Mouse (Mus musculus) MEL (cell line): ENCODE results near the gene Traf3.

Source experiments
- CTCF ChIP-seq, 3 experiments: IDR thresholded peaks in 2 of 3; conservative IDR thresholded peaks in 1 of 3; 2 replicates each; pipeline ENCODE4 v1.5.1; 2011 to 2012; ENCODE audit warnings: low read length in 3 of 3, low read depth in 2 of 3, mild to moderate bottlenecking in 2 of 3, improper control_type of control experiment in 1 of 3, inconsistent platforms in 1 of 3, mixed read lengths in 1 of 3, moderate library complexity in 1 of 3; ENCODE audit not compliant: control insufficient read depth in 1 of 3, insufficient read depth in 1 of 3, poor library complexity in 1 of 3, severe bottlenecking in 1 of 3
- E2F4 ChIP-seq: IDR thresholded peaks from 2 replicates; pipeline ENCODE4 v1.6.1; 2011; ENCODE audit warnings: low read depth, low read length, improper control_type of control experiment, borderline replicate concordance
- EP300 ChIP-seq, 2 experiments: IDR thresholded peaks; 2 replicates each; pipeline ENCODE4 v1.6.1; 2011; ENCODE audit warnings: improper control_type of control experiment in 2 of 2, low read length in 2 of 2, low read depth in 1 of 2, mild to moderate bottlenecking in 1 of 2
- ETS1 ChIP-seq: IDR thresholded peaks from 2 replicates; pipeline ENCODE4 v1.6.1; 2012; ENCODE audit warnings: low read depth, mild to moderate bottlenecking, inconsistent platforms, low read length, improper control_type of control experiment, moderate library complexity
- KAT2A ChIP-seq: conservative IDR thresholded peaks from 2 replicates; pipeline ENCODE4 v1.6.1; 2012; ENCODE audit warnings: low read depth, low read length, improper control_type of control experiment, inconsistent platforms
- MAX ChIP-seq: IDR thresholded peaks from 2 replicates; pipeline ENCODE4 v1.6.1; 2011; ENCODE audit warnings: low read length, improper control_type of control experiment
- MEF2A ChIP-seq: IDR thresholded peaks from 2 replicates; pipeline ENCODE4 v1.6.1; 2014; ENCODE audit warnings: low read depth, mild to moderate bottlenecking, inconsistent platforms, low read length, improper control_type of control experiment; ENCODE audit not compliant: poor library complexity, insufficient replicate concordance, severe bottlenecking; ENCODE audit errors: extremely low read depth
- NRF1 ChIP-seq: IDR thresholded peaks from 2 replicates; pipeline ENCODE4 v1.6.1; 2014; ENCODE audit warnings: low read depth, mild to moderate bottlenecking, inconsistent platforms, low read length, improper control_type of control experiment, moderate library complexity; ENCODE audit not compliant: poor library complexity, insufficient read depth, severe bottlenecking
- POLR2A ChIP-seq, 2 experiments: IDR thresholded peaks; 2 replicates each; pipeline ENCODE4 v1.6.1; 2011 to 2012; ENCODE audit warnings: low read length in 2 of 2, mild to moderate bottlenecking in 2 of 2, control low read depth in 1 of 2, improper control_type of control experiment in 1 of 2, low read depth in 1 of 2, moderate library complexity in 1 of 2; ENCODE audit not compliant: control insufficient read depth in 1 of 2, insufficient read depth in 1 of 2, poor library complexity in 1 of 2
- POLR2AphosphoS2 ChIP-seq: IDR thresholded peaks from 2 replicates; pipeline ENCODE4 v1.6.1; 2011; ENCODE audit warnings: low read length, improper control_type of control experiment
- POLR2AphosphoS5 ChIP-seq: IDR thresholded peaks from 2 replicates; pipeline ENCODE4 v1.6.1; 2012; ENCODE audit warnings: low read depth, borderline replicate concordance, mild to moderate bottlenecking, inconsistent platforms, low read length, moderate library complexity, mixed read lengths
- TCF12 ChIP-seq: IDR thresholded peaks from 2 replicates; pipeline ENCODE4 v1.6.1; 2014; ENCODE audit warnings: low read depth, mild to moderate bottlenecking, inconsistent platforms, low read length, improper control_type of control experiment, moderate library complexity
- USF1 ChIP-seq: IDR thresholded peaks from 2 replicates; pipeline ENCODE4 v1.6.1; 2014; ENCODE audit warnings: low read depth, mild to moderate bottlenecking, inconsistent platforms, low read length, improper control_type of control experiment, moderate library complexity
- ZC3H11A ChIP-seq: IDR thresholded peaks from 2 replicates; pipeline ENCODE4 v1.6.1; 2012; ENCODE audit warnings: low read depth, mild to moderate bottlenecking, inconsistent platforms, low read length, improper control_type of control experiment

GRCm38 (mm10) chr12:111161943-111162311, 4.2 kb upstream of the Traf3 start:
- TF ChIP-seq CTCF (IDR thresholded peaks at IDR 0.05 in 2 of 3, conservative IDR thresholded peaks at IDR 0.05 in 1 of 3; ENCODE audit: control insufficient read depth in 1 of 3, insufficient read depth in 1 of 3, low read depth in 2 of 3, low read length in 3 of 3, poor library complexity in 1 of 3, severe bottlenecking in 1 of 3) (no peak), EP300 (IDR thresholded peaks at IDR 0.05; ENCODE audit: low read depth in 1 of 2, low read length in 2 of 2) (no peak), POLR2A (IDR thresholded peaks at IDR 0.05; ENCODE audit: control insufficient read depth in 1 of 2, insufficient read depth in 1 of 2, low read depth in 1 of 2, low read length in 2 of 2, poor library complexity in 1 of 2) (no peak), ETS1 (no peak), NRF1 (no peak), TCF12 (no peak), MEF2A (no peak), ZC3H11A (no peak), POLR2AphosphoS2 (no peak), E2F4 (no peak), KAT2A (no peak), MAX (no peak), POLR2AphosphoS5 (no peak), USF1 (no peak)
